Mouse (Mus musculus) T-helper 2 cell (primary cell): ENCODE measurements around the gene Swt1.
"Not testable (repeated sequence)": the region's sequence is repeated elsewhere in the genome, so short reads cannot be mapped to it uniquely, and the experiment has no call there.

Experiments
- in situ Hi-C: fragments of 300-600 bp; cut with MboI, MseI; formaldehyde crosslinking; loops from one replicate; pipeline ENCODE4 v1.15.1; 2025; ENCODE audit warnings: high pct_unique_total_duplicates

Gene Swt1

GRCm38 (mm10) chr1:151428263-151429221, at the start of gene Swt1, which contains the start of gene Trmt1l:
Swt1 (minus strand) TSS chr1:151428455.
Trmt1l (plus strand) TSS chr1:151428542.
- in situ Hi-C loops = no loop called here

- in situ Hi-C loops = not testable (repeated sequence)
Measured at GRCm38 (mm10) chr1:151472386-151472785, 44.1 kb upstream of the Swt1 start.

- in situ Hi-C loops = no loop called here
Measured at GRCm38 (mm10) chr1:151471429-151471828, 43.2 kb upstream of the Swt1 start.

GRCm38 (mm10) chr1:151466571-151466970, 38.3 kb upstream of the Swt1 start:
- in situ Hi-C loops = no loop called here

GRCm38 (mm10) chr1:151464914-151465313, 36.7 kb upstream of the Swt1 start:
- in situ Hi-C loops = no loop called here

GRCm38 (mm10) chr1:151461265-151461664, 33.0 kb upstream of the Swt1 start:
- in situ Hi-C loops = no loop called here

- in situ Hi-C loops = loop anchor here (10.0 kb wide), 1 partner anchor 258 kb away; no protein-coding TSS in a partner anchor
Measured at GRCm38 (mm10) chr1:151457087-151457486, 28.8 kb upstream of the Swt1 start.

GRCm38 (mm10) chr1:151451946-151452345, 23.7 kb upstream of the Swt1 start:
- in situ Hi-C loops = loop anchor here (10.0 kb wide), 1 partner anchor 263 kb away; no protein-coding TSS in a partner anchor

- in situ Hi-C loops = loop anchor here (10.0 kb wide), 1 partner anchor 264 kb away; no protein-coding TSS in a partner anchor
Measured at GRCm38 (mm10) chr1:151450851-151451250, 22.6 kb upstream of the Swt1 start.

- in situ Hi-C loops = loop anchor here (10.0 kb wide), 1 partner anchor 265 kb away; no protein-coding TSS in a partner anchor
Measured at GRCm38 (mm10) chr1:151449866-151450265, 21.6 kb upstream of the Swt1 start.

- in situ Hi-C loops = no loop called here
Measured at GRCm38 (mm10) chr1:151435431-151435830, 7.2 kb upstream of the Swt1 start.

GRCm38 (mm10) chr1:151429316-151429715, 1.1 kb upstream of the Swt1 start:
- in situ Hi-C loops = no loop called here

GRCm38 (mm10) chr1:151427888-151428262, 380 bp downstream of the Swt1 start:
- in situ Hi-C loops = no loop called here

- in situ Hi-C loops = no loop called here
Measured at GRCm38 (mm10) chr1:151426947-151427600, 1.2 kb downstream of the Swt1 start.

GRCm38 (mm10) chr1:151422178-151422577, 6.1 kb downstream of the Swt1 start:
- in situ Hi-C loops = no loop called here

GRCm38 (mm10) chr1:151409827-151410226, 18.4 kb downstream of the Swt1 start:
- in situ Hi-C loops = no loop called here

- in situ Hi-C loops = no loop called here
Measured at GRCm38 (mm10) chr1:151390029-151390428, 38.2 kb downstream of the Swt1 start.

GRCm38 (mm10) chr1:151377353-151377752, 50.9 kb downstream of the Swt1 start:
- in situ Hi-C loops = no loop called here

- in situ Hi-C loops = no loop called here
Measured at GRCm38 (mm10) chr1:151372823-151373222, 55.4 kb downstream of the Swt1 start.

GRCm38 (mm10) chr1:151371543-151371942, 56.7 kb downstream of the Swt1 start:
- in situ Hi-C loops = no loop called here

- in situ Hi-C loops = no loop called here
Measured at GRCm38 (mm10) chr1:151370573-151370972, 57.7 kb downstream of the Swt1 start.

- in situ Hi-C loops = no loop called here
Measured at GRCm38 (mm10) chr1:151368444-151368843, 59.8 kb downstream of the Swt1 start.
